Mouse (Mus musculus) cerebellum, adult 2 months (tissue): ENCODE results near the gene Smug1. TPM values are rescaled to one million over a fixed set of nuclear protein-coding genes. Genes with fewer than 3 reads are reported as not detected.
A peak's percentile ranks its signal among the peaks of the same experiment; 100 is the strongest.

Source experiments
- DNase-seq, 2 experiments: peaks; one replicate each; pipeline ENCODE4 v3.0.0; 2021
- H3K27ac ChIP-seq: fragments of 200-500 bp; 2 replicates; pipeline ENCODE4 v1.5.1; 2012; ENCODE audit warnings: low read length, control low read depth, inconsistent platforms; ENCODE audit not compliant: insufficient read depth
- H3K27me3 ChIP-seq: fragments of 200-500 bp; 2 replicates; pipeline ENCODE4 v1.6.1; 2012; ENCODE audit warnings: inconsistent platforms, mild to moderate bottlenecking, low read length, moderate library complexity; ENCODE audit not compliant: control insufficient read depth, insufficient read depth
- H3K4me1 ChIP-seq: fragments of 200-500 bp; 2 replicates; pipeline ENCODE4 v1.6.1; 2011; ENCODE audit warnings: low read length; ENCODE audit not compliant: control insufficient read depth, insufficient read depth
- H3K4me3 ChIP-seq: fragments of 200-500 bp; replicated peaks from 2 replicates; pipeline ENCODE3; 2011; ENCODE audit warnings: mild to moderate bottlenecking, low read depth, low read length, control low read depth; ENCODE audit not compliant: insufficient read depth
- CTCF ChIP-seq: fragments of 200-500 bp; IDR thresholded peaks from 2 replicates; pipeline ENCODE4 v1.5.1; 2011; ENCODE audit warnings: low read depth, mild to moderate bottlenecking, control low read depth, low read length, moderate library complexity, borderline replicate concordance; ENCODE audit not compliant: insufficient read depth
- POLR2A ChIP-seq: fragments of 200-500 bp; IDR thresholded peaks from 2 replicates; pipeline ENCODE4 v1.6.1; 2011; ENCODE audit warnings: low read length, control low read depth, borderline replicate concordance; ENCODE audit not compliant: insufficient read depth
- WGBS: fragments of 180-500 bp; shearing (Covaris S2); methylation state at CpG from one replicate; pipeline ENCODE4 v1.1.7; 2018; 5-methylcytosine and 5-hydroxymethylcytosine counted together
- polyA plus RNA-seq: library from polyadenylated mRNA; depleted of rRNA; stranded (reverse); fragments of >200 nt; gene quantifications from 2 replicates; pipeline ENCODE4 v1.2.3, GENCODE M21; 2012

The Smug1 gene
- polyA plus RNA-seq, 1 experiment: 17.8 TPM

DNA sequence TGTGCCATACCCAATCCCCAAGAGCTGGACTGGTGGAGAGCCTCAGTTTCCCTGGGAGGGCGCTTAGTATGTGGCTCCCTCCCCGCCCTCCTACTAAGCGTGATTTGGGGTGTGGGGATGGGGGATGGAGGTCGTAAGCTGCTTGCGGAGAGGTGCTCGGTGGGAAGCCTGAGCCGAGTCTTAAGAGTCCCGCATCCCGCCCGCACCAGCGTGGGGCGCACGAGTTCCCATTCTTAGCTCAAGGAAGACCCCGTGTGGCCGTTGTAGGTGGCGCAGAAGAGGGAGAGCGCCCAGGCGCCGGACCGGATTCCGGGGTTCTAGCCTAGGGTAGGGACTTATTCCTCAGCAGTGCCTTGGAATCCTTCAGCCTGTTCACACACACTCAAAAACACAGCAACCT is 16.2 kb upstream of the Smug1 start:
- peak; percentile 38 to 57 for DNase-seq
- no peaks in the 10 kb centered on the region for H3K4me1 ChIP-seq
- WGBS: 1% methylated on average over 21 of the region's 21 CpGs
- no peak overlapping the region for H3K4me3 ChIP-seq
- no peak for TF ChIP-seq POLR2A
- TF ChIP-seq CTCF: peak; percentile 41; the same call in 1 of the 2 replicates
- H3K27ac ChIP-seq: no peak overlapping the region
- H3K27me3 ChIP-seq: no peaks in the 10 kb centered on the region; the same call in 1 of the 2 replicates

DNA sequence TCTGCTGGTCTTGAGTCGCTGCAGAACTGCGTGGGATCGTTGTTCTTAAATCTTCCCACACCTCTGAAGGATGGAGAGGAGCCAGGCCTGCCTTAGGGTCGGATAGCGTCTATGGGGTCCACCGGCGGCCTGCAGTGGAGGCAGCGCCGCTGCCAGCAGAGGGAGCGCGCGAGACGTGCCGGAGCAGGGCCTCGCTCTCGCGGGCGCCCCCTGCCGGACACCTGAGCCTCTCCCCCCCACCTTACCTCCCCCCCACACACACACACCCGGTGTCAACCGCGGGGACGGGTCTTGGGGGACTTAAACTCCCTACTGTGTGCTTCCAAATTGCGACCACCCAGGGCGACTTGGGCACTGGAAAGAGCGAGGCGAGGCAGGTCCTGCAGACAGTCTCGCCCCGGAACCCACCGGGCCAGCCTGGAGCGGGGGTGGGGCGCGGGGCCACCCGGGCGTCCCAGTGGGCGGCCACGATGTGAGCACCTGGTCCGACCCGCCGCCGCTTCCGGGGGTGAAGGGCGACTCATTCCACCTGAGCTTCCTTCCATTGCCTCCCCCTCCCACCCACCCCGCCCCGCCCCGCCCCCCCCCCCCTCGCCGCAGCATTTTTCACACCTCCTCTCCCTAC is 15.4 kb upstream of the Smug1 start:
- no peaks in the 10 kb centered on the region; the same call in 1 of the 2 replicates for H3K27me3 ChIP-seq
- no peaks in the 10 kb centered on the region for H3K4me1 ChIP-seq
- TF ChIP-seq CTCF: peak; percentile 95
- no peak for TF ChIP-seq POLR2A
- peak overlapping the region; percentile 14 for H3K4me3 ChIP-seq
- H3K27ac ChIP-seq: no peak overlapping the region
- peak; percentile 60 to 68 for DNase-seq
- WGBS: 2% methylated on average over 44 of the region's 48 CpGs

DNA sequence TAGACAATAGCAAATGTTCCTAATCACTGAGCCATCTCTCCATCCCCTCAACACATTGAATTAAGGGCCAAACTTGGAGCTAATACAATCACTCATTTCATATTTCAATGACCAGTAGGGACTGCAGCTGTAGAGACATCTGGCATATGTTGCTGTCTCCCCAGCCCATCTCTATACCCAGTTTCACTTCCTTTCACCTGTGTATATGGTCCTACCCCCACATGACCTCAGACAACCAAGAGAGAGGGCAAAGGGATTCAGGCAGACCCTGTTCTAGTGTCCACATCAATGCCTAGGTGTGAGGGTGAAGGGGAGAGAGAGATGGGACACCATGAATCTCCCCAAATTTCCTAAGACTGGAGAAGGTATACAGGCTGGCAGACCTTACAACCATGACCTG is 13.5 kb upstream of the Smug1 start:
- DNase-seq: no peak
- no peak for TF ChIP-seq CTCF
- no peak for TF ChIP-seq POLR2A
- no peak overlapping the region for H3K27ac ChIP-seq
- H3K27me3 ChIP-seq: no peaks in the 10 kb centered on the region; the same call in 1 of the 2 replicates
- peaks cover 2% of the 10 kb centered on the region; the same call in 1 of the 2 replicates for H3K4me1 ChIP-seq
- H3K4me3 ChIP-seq: no peak overlapping the region

DNA sequence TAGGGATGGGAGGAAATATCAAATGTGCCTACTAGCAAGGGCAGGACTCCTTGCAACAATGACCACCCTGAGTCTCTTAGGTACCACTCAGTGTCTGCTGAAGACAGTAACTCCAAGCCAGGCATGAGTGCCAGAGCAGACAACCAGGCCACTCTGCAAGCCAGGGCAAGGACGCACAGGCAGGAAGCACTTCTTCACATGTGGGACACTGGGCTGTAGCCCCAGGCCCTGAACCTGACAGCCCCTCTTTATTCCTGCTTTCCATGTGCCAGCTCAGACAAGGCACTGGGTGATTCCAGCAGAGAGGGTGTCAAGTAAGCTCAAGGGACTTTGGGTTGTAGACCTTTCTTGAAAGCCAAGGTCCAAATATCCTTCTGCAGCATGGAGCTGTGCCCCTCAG is 11.9 kb upstream of the Smug1 start:
- no peak overlapping the region for H3K4me3 ChIP-seq
- 71% methylated on average over 1 of the region's 1 CpGs for WGBS
- no peak for DNase-seq
- H3K27me3 ChIP-seq: no peaks in the 10 kb centered on the region; the same call in 1 of the 2 replicates
- peaks cover 2% of the 10 kb centered on the region; the same call in 1 of the 2 replicates for H3K4me1 ChIP-seq
- H3K27ac ChIP-seq: no peak overlapping the region
- no peak for TF ChIP-seq CTCF
- TF ChIP-seq POLR2A: no peak

DNA sequence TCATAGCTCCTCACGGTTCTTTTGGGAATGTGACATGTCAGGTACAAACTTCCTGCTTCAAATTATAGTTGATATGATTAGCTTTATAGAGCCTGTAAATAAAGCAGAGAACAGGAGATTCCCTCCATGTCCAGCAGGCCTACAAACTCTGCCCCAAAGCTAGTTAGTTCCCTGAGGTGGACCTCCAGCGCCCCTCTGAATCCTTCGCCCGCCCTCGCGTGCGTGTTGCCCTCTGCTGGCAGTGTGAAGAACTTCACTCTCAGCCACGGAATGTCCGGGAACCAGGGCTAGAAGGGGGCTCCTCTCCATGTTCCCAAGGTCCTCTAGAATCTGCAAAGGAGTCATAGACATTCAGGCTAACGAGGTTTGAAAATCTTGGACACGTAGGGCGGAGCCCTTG is 11.2 kb upstream of the Smug1 start:
- peaks cover 2% of the 10 kb centered on the region; the same call in 1 of the 2 replicates for H3K4me1 ChIP-seq
- DNase-seq: no peak
- WGBS: 7% methylated on average over 12 of the region's 12 CpGs
- H3K4me3 ChIP-seq: no peak overlapping the region
- TF ChIP-seq CTCF (peak; percentile 52; the same call in 1 of the 2 replicates), POLR2A (no peak)
- H3K27ac ChIP-seq: no peak overlapping the region
- H3K27me3 ChIP-seq: no peaks in the 10 kb centered on the region; the same call in 1 of the 2 replicates

DNA sequence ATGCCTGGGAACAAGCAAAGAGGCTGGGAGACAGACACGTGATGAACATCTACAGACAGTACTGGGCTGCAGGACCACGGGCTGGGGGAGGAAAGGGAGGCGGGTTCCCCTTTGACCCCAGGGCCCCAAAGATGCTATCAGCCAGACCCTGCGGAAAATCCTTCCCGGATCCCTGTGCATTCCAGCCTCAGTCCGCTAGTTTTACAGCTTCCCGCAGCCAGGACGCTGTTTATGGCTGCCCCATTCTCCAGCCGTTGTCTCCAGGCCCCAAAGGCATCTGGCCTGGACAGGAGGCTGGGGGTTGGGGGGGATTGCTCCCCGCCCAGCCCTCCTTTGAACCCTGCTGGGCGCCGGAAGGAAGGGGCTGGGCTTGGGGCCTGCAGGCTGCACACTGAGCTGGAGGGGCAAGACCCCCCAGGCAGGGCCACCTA is 10.7 kb upstream of the Smug1 start:
- no peak for DNase-seq
- H3K27me3 ChIP-seq: no peaks in the 10 kb centered on the region; the same call in 1 of the 2 replicates
- 13% methylated on average over 12 of the region's 12 CpGs for WGBS
- H3K27ac ChIP-seq: no peak overlapping the region
- peaks cover 2% of the 10 kb centered on the region; the same call in 1 of the 2 replicates for H3K4me1 ChIP-seq
- no peak for TF ChIP-seq CTCF
- TF ChIP-seq POLR2A: no peak
- no peak overlapping the region for H3K4me3 ChIP-seq

DNA sequence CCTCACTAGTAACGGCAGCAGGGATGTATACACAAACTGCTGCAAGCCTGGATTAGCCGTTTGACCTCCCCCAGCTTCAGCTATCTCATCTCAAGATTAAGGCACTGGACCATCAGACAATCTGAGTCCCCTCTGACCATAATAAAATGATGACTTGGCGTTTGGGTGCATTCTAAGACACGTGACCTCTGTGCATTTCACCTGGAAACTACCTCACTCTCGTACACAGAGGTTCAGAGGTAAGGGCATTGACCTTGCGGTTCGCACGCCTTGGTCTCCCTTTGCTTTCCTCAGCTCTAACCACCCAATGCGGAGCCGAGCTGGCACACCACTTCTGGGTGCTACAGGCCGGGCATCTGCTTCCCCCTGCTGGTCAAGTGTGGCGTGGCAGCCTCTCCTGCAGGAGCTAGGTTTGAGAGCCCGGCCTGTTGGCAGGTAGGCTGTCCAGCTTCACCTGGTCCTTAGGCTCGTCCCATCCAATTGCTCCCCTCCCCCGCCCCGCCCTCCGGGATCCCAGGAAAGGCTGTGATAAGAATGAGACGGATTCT is 10.1 kb upstream of the Smug1 start:
- H3K27me3 ChIP-seq: no peaks in the 10 kb centered on the region; the same call in 1 of the 2 replicates

DNA sequence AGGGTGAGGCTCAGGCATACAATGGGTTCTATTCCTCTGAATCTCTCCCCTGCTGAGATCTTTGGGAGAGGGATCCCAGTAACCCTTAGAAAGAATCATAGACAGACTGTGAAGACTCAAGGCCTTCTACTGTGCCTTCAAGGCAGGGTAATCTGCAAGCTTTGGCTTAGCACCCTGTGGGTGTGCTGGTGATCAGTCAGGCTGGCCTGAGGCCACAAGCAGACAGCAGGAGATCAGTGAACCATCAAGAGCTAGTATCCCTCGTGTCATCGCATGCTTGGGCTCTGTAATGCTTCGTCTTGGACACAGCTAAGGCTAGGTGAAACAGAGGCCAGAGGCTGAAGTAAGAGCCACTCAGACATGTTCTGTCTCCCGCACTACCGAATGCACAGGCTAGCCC is 6.4 kb upstream of the Smug1 start:
- 58% methylated on average over 5 of the region's 5 CpGs for WGBS
- Histone ChIP-seq H3K4me3 (no peak overlapping the region), H3K27me3 (peaks cover 2% of the 10 kb centered on the region; the same call in 1 of the 2 replicates)

More for the DNA sequence above, 10.1 kb upstream of the Smug1 start:
- Histone ChIP-seq H3K27ac (no peak overlapping the region), H3K4me3 (peak overlapping the region; percentile 9), H3K4me1 (peaks cover 2% of the 10 kb centered on the region; the same call in 1 of the 2 replicates)
- 3% methylated on average over 18 of the region's 18 CpGs for WGBS
- peak; percentile 99 for TF ChIP-seq CTCF
- TF ChIP-seq POLR2A: no peak
- DNase-seq: peak; percentile 86 to 94

More for the DNA sequence above, 6.4 kb upstream of the Smug1 start:
- DNase-seq: no peak
- Histone ChIP-seq H3K27ac (no peak overlapping the region), H3K4me1 (peaks cover 2% of the 10 kb centered on the region; the same call in 1 of the 2 replicates)
- TF ChIP-seq CTCF (no peak), POLR2A (no peak)
